ENCODE assay signal across 21 mouse cellular contexts in genomic region chr7:30266780-30267179, GRCm38 (mm10). TPM values are rescaled to one million over a fixed set of nuclear protein-coding genes. Genes with fewer than 3 reads are reported as not detected.
"Had no signal": no experiment of that assay in that cellular context is flagged by ENCODE, and none has a peak within 500 bp of the region (broad histone marks: within the 10 kb centered on the region; RNA-seq: fewer than 3 reads in every experiment).

No protein-coding gene starts in this region.

- H3K4me3 ChIP-seq: kidney, embryonic 15.5 days; limb, embryonic 12.5 days; midbrain, embryonic 12.5 days; neural tube, embryonic 15.5 days had no signal

- H3K27ac ChIP-seq: kidney, embryonic 15.5 days; limb, embryonic 12.5 days; liver, embryonic 14.5 days; midbrain, embryonic 12.5 days; neural tube, embryonic 15.5 days had no signal

- H3K4me1 ChIP-seq: kidney, embryonic 15.5 days; limb, embryonic 12.5 days; midbrain, embryonic 12.5 days; neural tube, embryonic 15.5 days had no signal

- H3K4me2 ChIP-seq: kidney, embryonic 15.5 days; limb, embryonic 12.5 days; midbrain, embryonic 12.5 days; neural tube, embryonic 15.5 days had no signal

- DNase-seq: kidney, postnatal 14 days; layer of hippocampus, adult 9-11 months; layer of hippocampus, postnatal 36 days; liver; lung, adult 18-20 months; right cerebral cortex, adult 18-20 months; right cerebral cortex, postnatal 25 days; thymus, adult 2 months; thymus, postnatal 36 days had no signal

- ATAC-seq: midbrain, embryonic 16.5 days had no signal

- H3K27me3 ChIP-seq: kidney, embryonic 15.5 days; limb, embryonic 12.5 days; midbrain, embryonic 12.5 days; neural tube, embryonic 15.5 days had no signal

- H3K36me3 ChIP-seq: neural tube, embryonic 15.5 days had no signal

- H3K9ac ChIP-seq: kidney, embryonic 15.5 days; limb, embryonic 12.5 days; liver, embryonic 14.5 days; midbrain, embryonic 12.5 days; neural tube, embryonic 15.5 days had no signal

- H3K9me3 ChIP-seq: kidney, embryonic 15.5 days; limb, embryonic 12.5 days; midbrain, embryonic 12.5 days; neural tube, embryonic 15.5 days had no signal

RNA-seq across cellular contexts. Expression of gene Thap8, which starts 13.1 kb away (rescaled TPM):
- polyA plus RNA-seq: large intestine, adult 2 months had no signal

RNA-seq across cellular contexts. Expression of gene Clip3, which starts 24.7 kb away (rescaled TPM):
- total RNA-seq: megakaryocyte-erythroid progenitor cell, adult 5-6 weeks had no signal

RNA-seq across cellular contexts. Expression of gene Ovol3, which starts 31.3 kb away (rescaled TPM):
- total RNA-seq: layer of hippocampus, postnatal 36 days; left cerebral cortex, adult 8-10 months; left cerebral cortex, postnatal 25 days; megakaryocyte-erythroid progenitor cell, adult 5-6 weeks had no signal
- polyA plus RNA-seq: kidney, embryonic 15.5 days; large intestine, adult 2 months; limb, embryonic 12.5 days; liver, embryonic 14.5 days; lung, embryonic 16.5 days; midbrain, embryonic 12.5 days; midbrain, embryonic 16.5 days; neural tube, embryonic 15.5 days; small intestine, adult 2 months had no signal
